ENCODE assay signal across 8 mouse cellular contexts in the genomic region with DNA sequence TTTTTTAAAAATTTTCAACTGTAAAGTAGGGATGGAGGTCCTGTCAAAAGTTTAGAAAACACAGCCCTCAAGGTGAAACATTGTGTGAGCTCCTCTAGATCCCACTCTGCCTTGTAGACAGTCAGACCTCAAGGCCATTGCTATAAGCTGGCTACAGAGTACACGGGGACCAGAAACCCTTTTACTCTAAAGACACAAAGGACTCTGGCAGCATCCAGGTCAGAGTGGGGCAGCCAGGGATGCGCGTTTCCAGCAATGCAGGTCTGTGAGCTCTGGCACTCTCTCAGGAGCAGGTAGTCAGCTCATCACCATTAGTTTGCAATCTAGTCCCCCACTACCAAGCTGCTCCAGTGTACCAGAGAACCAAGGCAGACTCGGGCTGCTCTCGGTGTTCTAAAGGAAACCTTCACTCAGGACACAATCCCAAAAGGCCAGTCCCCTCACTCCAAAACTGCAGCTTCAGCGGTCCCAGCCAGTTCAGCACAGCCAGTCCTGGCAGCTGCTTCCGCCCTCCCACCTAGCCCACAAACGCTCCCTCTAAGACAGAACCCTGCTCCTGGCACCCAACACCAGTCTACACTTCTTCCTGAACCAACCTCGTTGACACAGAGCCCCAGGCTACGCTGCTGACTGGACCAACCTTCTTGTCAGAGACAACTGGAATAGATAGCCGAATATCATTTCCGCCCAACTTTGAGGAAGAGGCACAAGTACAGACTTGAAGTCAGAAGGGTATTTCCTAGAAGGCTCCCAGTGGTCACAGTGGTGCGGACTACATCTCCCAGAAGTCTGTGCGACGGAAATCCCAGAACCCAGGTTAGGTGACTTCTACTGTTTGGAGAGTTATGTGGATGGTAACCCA. TPM values are rescaled to one million over a fixed set of nuclear protein-coding genes. Genes with fewer than 3 reads are reported as not detected.
DNase-seq lines count a peak whose midpoint lies in the region; ATAC-seq and TF ChIP-seq lines count a peak whose summit lies in the region.
"Not testable (repeated sequence)": the region's sequence is repeated elsewhere in the genome, so short reads cannot be mapped to it uniquely, and the experiment has no call there.

A gene (minus strand): TSS at position 684 of the 862 bp plus-strand sequence.
A gene (minus strand): TSS at position 761 of the 862 bp plus-strand sequence.

- H3K4me3 ChIP-seq in ES-E14 (ENCODE audit: insufficient read depth in 1 of 2, low read depth in 1 of 2, low read length in 2 of 2, poor library complexity in 1 of 2, severe bottlenecking in 1 of 2), result peak within 1 kb of the TSS; percentile 68 to 71
- peak within 1 kb of the TSS; percentile 51 for H3K4me3 ChIP-seq in hindbrain, embryonic 10.5 days
- H3K4me3 ChIP-seq in lung, embryonic 15.5 days, result peak within 1 kb of the TSS; percentile 54
- H3K4me3 ChIP-seq in thymus, adult 2 months (ENCODE audit: control insufficient read depth, insufficient read depth, low read length), result peak within 1 kb of the TSS; percentile 73

- not testable (repeated sequence) for TF ChIP-seq POLR2A in thymus, adult 2 months (IDR thresholded peaks at IDR 0.05; ENCODE audit: control insufficient read depth, extremely low read depth, insufficient read depth, low read length, poor library complexity)

- not testable (repeated sequence) for H3K27me3 ChIP-seq in hindbrain, embryonic 10.5 days (ENCODE audit: insufficient read depth, poor library complexity, severe bottlenecking); lung, embryonic 15.5 days; thymus, adult 2 months (ENCODE audit: control insufficient read depth, insufficient read depth, low read length)

- H3K4me2 ChIP-seq in lung, embryonic 15.5 days, result peak within 1 kb of the TSS; percentile 60

- WGBS in hindbrain, embryonic 10.5 days, result 24% methylated on average over 15 of the region's 15 CpGs
- WGBS in lung, embryonic 15.5 days, result 14% methylated on average over 14 of the region's 15 CpGs
- whole genome bisulfite sequencing in thymus, adult 2 months, result 8% methylated on average over 14 of the region's 15 CpGs

- H3K27ac ChIP-seq in ES-E14 (ENCODE audit: insufficient read depth, low read depth, low read length, poor library complexity, severe bottlenecking); lung, embryonic 15.5 days; thymus, adult 2 months (ENCODE audit: control insufficient read depth, insufficient read depth, low read length): not testable (repeated sequence)
- peak within 1 kb of the TSS; percentile 40; the same call in 1 of the 2 replicates for H3K27ac ChIP-seq in hindbrain, embryonic 10.5 days

- peak; percentile 40 for DNase-seq in ES-E14 (ENCODE audit: low read depth, low spot score)
- DNase-seq in cerebellum, adult 9-11 months, result peak; percentile 15
- DNase-seq in frontal cortex, adult 2 months (ENCODE audit: extremely low spot score in 1 of 2, low spot score in 1 of 2), result peak; percentile 13 to 66
- peak; percentile 59 for DNase-seq in hindbrain, embryonic 10.5 days (ENCODE audit: low spot score)
- DNase-seq in layer of hippocampus, adult 8-10 months (ENCODE audit: low spot score in 2 of 2), result peak; percentile 18 to 31
- peak; percentile 83 for DNase-seq in thymus, adult 2 months

- H3K4me1 ChIP-seq in ES-E14 (ENCODE audit: control insufficient read depth in 2 of 2, insufficient read depth in 2 of 2, low read length in 2 of 2, poor library complexity in 1 of 2); hindbrain, embryonic 10.5 days (replicated peaks); lung, embryonic 15.5 days; thymus, adult 2 months (replicated peaks; ENCODE audit: control insufficient read depth, insufficient read depth, low read length): not testable (repeated sequence)

- not testable (repeated sequence) for H3K36me3 ChIP-seq in ES-E14 (ENCODE audit: control insufficient read depth, insufficient read depth, low read length, poor library complexity, severe bottlenecking); hindbrain, embryonic 10.5 days; lung, embryonic 15.5 days; thymus, adult 2 months (ENCODE audit: control insufficient read depth, insufficient read depth, low read length)

- peak within 1 kb of the TSS; percentile 66 for H3K9ac ChIP-seq in ES-E14 (ENCODE audit: insufficient read depth, low read depth, low read length, poor library complexity, severe bottlenecking)
- peak within 1 kb of the TSS; percentile 36 for H3K9ac ChIP-seq in lung, embryonic 15.5 days

- in situ Hi-C loops in ES-E14 (cut with MboI; ENCODE audit: low sequenced_read_pairs in 2 of 2, unreplicated experiment in 2 of 2), result loop anchor here (10.0 to 25.0 kb wide), 2 partner anchors 210 to 213 kb away; a partner anchor contains a TSS

- not testable (repeated sequence) for H3K9me3 ChIP-seq in ES-E14 (ENCODE audit: control insufficient read depth, insufficient read depth, low read depth, low read length); hindbrain, embryonic 10.5 days; lung, embryonic 15.5 days

- ATAC-seq in lung, embryonic 15.5 days (ENCODE audit: borderline replicate concordance, extremely low read depth, low FRiP score, low TSS enrichment), result peak; percentile 91; the same call in 1 of the 2 replicates
- ATAC-seq in neutrophil, adult 5-6 weeks (ENCODE audit: extremely low read depth, insufficient number of reproducible peaks, low FRiP score, poor library complexity, severe bottlenecking), result peak; percentile 95

- TF ChIP-seq CTCF in thymus, adult 2 months (IDR thresholded peaks at IDR 0.05; ENCODE audit: borderline replicate concordance, control insufficient read depth, extremely low read depth, insufficient read depth, low read length, poor library complexity), result not testable (repeated sequence)

TF ChIP-seq in ES-E14, 5 proteins besides CTCF, POLR2A, EP300 and RAD21:
- TF ChIP-seq HCFC1 (IDR thresholded peaks at IDR 0.05; ENCODE audit: borderline replicate concordance, insufficient read depth, low read length), result peak; percentile 79; the same call in 1 of the 2 replicates

RNA-seq across cellular contexts. Expression of the first gene that starts in this region (rescaled TPM):
- total RNA-seq in ES-E14 (2012; rRNA removed), result 0.74 and 0.80 TPM in 2 replicates
- 0.38 TPM in 1 of 2 replicates, not detected in the other for polyA plus RNA-seq in frontal cortex, adult 2 months (2012; rRNA removed)
- polyA plus RNA-seq in hindbrain, embryonic 10.5 days (2016; fragmentation: Nextera tagmentation; extraction: Ambion mirVana), result not detected in 2 replicates
- total RNA-seq in layer of hippocampus, adult 8-10 months (2022), result not detected
- 0.46 and 0.48 TPM in 2 replicates for polyA plus RNA-seq in lung, embryonic 15.5 days (2015; fragmentation: Nextera tagmentation; extraction: Ambion mirVana)
- 3.9 TPM in 1 of 2 replicates, not detected in the other for total RNA-seq in neutrophil, adult 5-6 weeks (2017)
- polyA plus RNA-seq in thymus, adult 2 months (2012; rRNA removed), result 0.23 TPM in 1 of 2 replicates, not detected in the other

RNA-seq across cellular contexts. Expression of the second gene that starts in this region (rescaled TPM):
- 1.9 and 2.3 TPM in 2 replicates for total RNA-seq in ES-E14 (2012; rRNA removed)
- polyA plus RNA-seq in frontal cortex, adult 2 months (2012; rRNA removed), result 0.48 and 0.62 TPM in 2 replicates
- 0.73 and 0.93 TPM in 2 replicates for polyA plus RNA-seq in hindbrain, embryonic 10.5 days (2016; fragmentation: Nextera tagmentation; extraction: Ambion mirVana)
- 1 to 10 TPM; 1.0 to 1.9 (median 1.6) TPM for total RNA-seq in layer of hippocampus, adult 8-10 months (2022)
- 1.8 and 1.9 TPM in 2 replicates for polyA plus RNA-seq in lung, embryonic 15.5 days (2015; fragmentation: Nextera tagmentation; extraction: Ambion mirVana)
- total RNA-seq in neutrophil, adult 5-6 weeks (2017), result 8.8 TPM in 2 replicates
- polyA plus RNA-seq in thymus, adult 2 months (2012; rRNA removed), result 0.37 and 0.65 TPM in 2 replicates

Comparison
In these comparisons a context has a peak if more than half of its experiments do, and no peak if none do; other contexts are left out.
1. Peak in DNase-seq in frontal cortex, adult 2 months; RNA of the genes that start here not detected or under 1 TPM.
2. Peak in DNase-seq, H3K4me3 ChIP-seq and H3K27ac ChIP-seq in hindbrain, embryonic 10.5 days; RNA of the genes that start here not detected or under 1 TPM.
3. Peak in DNase-seq and H3K4me3 ChIP-seq in thymus, adult 2 months; RNA of the genes that start here not detected or under 1 TPM.
4. DNase-seq: peak in every context shown above with its lines; median percentile 83 in thymus, adult 2 months; 59 in hindbrain, embryonic 10.5 days; 40 in ES-E14; 40 in frontal cortex, adult 2 months; 24 in layer of hippocampus, adult 8-10 months; 15 in cerebellum, adult 9-11 months.